Mouse (Mus musculus): ENCODE results near the gene 4930518I15Rik.

DNA sequence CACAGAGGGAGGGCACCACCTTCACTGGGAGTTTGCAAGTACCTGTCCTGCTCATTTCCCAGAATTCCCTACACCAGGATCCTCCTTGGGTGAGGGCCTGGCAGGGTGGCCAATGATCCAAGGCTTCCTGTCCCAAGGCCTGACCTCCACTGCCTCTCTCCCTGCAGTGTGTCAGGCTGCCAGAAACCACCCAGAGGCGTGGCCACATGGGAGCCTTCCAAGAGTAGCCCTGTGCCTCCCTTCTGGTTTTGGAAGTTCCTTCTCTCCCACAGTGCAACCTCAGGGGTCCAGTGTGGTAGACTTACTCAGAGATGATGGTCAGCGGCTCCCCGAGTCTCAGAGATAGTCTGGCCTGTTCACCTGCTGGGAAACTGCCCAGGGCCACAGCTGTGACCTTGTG lies 21.8 kb upstream of the 4930518I15Rik start:
- TF ChIP-seq EP300 (IDR thresholded peaks at IDR 0.05) = no peak
- no peak for TF ChIP-seq CTCF (IDR thresholded peaks at IDR 0.05)
